Mouse (Mus musculus) neutrophil, adult 59 days (primary cell): Measurements from ENCODE around the gene Cep104. TPM values are rescaled to one million over a fixed set of nuclear protein-coding genes. Genes with fewer than 3 reads are reported as not detected.

Source experiments
- total RNA-seq, 2 experiments: library from RNA; stranded (reverse); gene quantifications; 1 replicate in 1 of 2; 2 replicates in 1 of 2; pipeline ENCODE4 v1.2.4; 2023

Cep104 gene
- 1 to 10 TPM; 7.3 to 7.4 TPM for total RNA-seq

DNA sequence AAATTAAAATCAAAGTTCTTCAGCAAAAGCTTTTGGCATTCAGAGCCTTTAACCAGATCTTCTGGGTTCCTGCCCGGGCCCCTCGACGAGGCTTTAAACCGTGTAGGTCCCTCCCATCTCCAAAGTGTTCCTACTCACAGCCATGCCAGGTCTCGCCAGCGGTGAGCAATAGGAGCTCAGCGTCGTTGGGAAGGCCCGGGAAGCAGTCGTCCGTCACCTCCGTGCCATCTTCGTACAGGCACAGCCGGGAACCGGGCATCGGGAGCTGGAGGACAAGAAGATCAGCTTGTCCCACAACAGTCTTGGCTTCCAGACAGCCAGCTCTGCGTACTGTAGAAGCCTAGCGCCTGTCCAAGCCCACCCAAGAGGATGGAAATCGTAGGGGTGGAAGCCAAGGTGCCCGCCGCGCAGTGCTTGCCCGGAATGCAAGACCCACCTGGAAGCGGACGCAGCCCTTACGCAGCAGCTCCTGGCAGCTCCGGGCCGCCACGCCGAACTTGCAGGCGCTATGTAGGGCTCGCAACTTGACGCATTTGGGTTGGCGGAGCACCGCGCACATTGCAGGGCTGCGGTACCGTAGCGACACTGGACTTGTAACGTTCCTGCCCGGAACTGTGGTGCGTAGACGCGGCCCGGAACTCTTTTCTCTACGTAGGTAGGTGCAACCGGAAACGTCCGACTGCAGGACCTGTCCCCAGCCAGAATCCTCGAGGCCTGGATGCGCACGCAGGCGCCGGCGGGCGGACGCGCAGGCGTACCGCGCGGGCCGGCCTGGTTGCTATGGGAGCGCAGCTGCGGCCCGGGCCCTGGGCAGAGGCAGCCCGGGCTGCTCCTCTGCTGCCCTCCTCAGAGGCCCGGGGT, at the start of gene Cep104, which contains the start of gene Dffb:
Cep104 (plus strand) TSS at position 764 of the 861 bp plus-strand sequence.
Dffb (minus strand) TSS at position 696 of the 861 bp plus-strand sequence.

GRCm38 (mm10) chr4:153956569-153957405, 18.2 kb upstream of the Cep104 start, which contains the start of gene A430005L14Rik:
Gene A430005L14Rik (plus strand): TSS chr4:153957237.

GRCm38 (mm10) chr4:154011646-154012089, 36.7 kb downstream of the Cep104 start, which contains the start of gene Lrrc47:
Gene Lrrc47 (plus strand): TSS chr4:154011731.

GRCm38 (mm10) chr4:154025641-154026440, 50.8 kb downstream of the Cep104 start, which contains the start of gene Smim1:
Gene Smim1 (minus strand): TSS chr4:154026230.

GRCm38 (mm10) chr4:154042577-154042976, 67.6 kb downstream of the Cep104 start, which contains the start of gene Ccdc27:
Gene Ccdc27 (minus strand): TSS chr4:154042677.

Other genes with a start within 250 kb of the Cep104 start
- gene A430005L14Rik, start 18.0 kb upstream of the Cep104 start, total RNA-seq = 10 to 100 TPM; 21.4 to 22.0 TPM
- gene Dffb, start 68 bp upstream of the Cep104 start, total RNA-seq = 10 to 100 TPM in 1 of 2 experiments, 1 to 10 TPM in 1; 8.2 to 12.5 TPM
- 10 to 100 TPM; 26.2 to 36.5 TPM for gene Lrrc47, start 36.5 kb downstream of the Cep104 start, total RNA-seq
- gene Smim1, start 51.0 kb downstream of the Cep104 start, total RNA-seq = 1 to 10 TPM; 1.9 to 8.9 TPM
- not detected for gene Ccdc27, start 67.5 kb downstream of the Cep104 start, total RNA-seq
- gene Trp73, start 165.0 kb downstream of the Cep104 start, total RNA-seq = not detected
- 1 to 10 TPM; 6.4 to 7.6 TPM for gene Wrap73, start 167.2 kb downstream of the Cep104 start, total RNA-seq
- gene Tprgl, start 185.5 kb downstream of the Cep104 start, total RNA-seq = 100 to 1,000 TPM; 158 to 165 TPM
- under 1 TPM; 0.46 to 0.62 TPM for gene Megf6, start 195.5 kb downstream of the Cep104 start, total RNA-seq